Mouse (Mus musculus) heart, embryonic 13.5 days (tissue): ENCODE results near the gene Brd2. TPM values are rescaled to one million over a fixed set of nuclear protein-coding genes. Genes with fewer than 3 reads are reported as not detected.
A peak's percentile ranks its signal among the peaks of the same experiment; 100 is the strongest.

ENCODE experiments used
- ATAC-seq: fragments of 200-750 bp; cut with Nextera tagmentation; 2 replicates; pipeline ENCODE4 v1.8.0; 2017; ENCODE audit warnings: moderate TSS enrichment; ENCODE audit not compliant: insufficient number of reproducible peaks, low FRiP score, low TSS enrichment; ENCODE audit errors: extremely low read depth
- H3K27ac ChIP-seq: fragments of 300-500 bp; sonication (generic); replicated peaks from 2 replicates; pipeline ENCODE4 v1.5.1; 2015; ENCODE audit warnings: moderate library complexity, mild to moderate bottlenecking, inconsistent platforms
- H3K27me3 ChIP-seq: fragments of 300-500 bp; sonication (generic); replicated peaks from 2 replicates; pipeline ENCODE4 v1.6.1; 2015; ENCODE audit warnings: mild to moderate bottlenecking, inconsistent platforms
- H3K36me3 ChIP-seq: fragments of 300-500 bp; sonication (generic); 2 replicates; pipeline ENCODE4 v1.6.1; 2015; ENCODE audit warnings: mild to moderate bottlenecking, inconsistent platforms
- H3K4me1 ChIP-seq: fragments of 300-500 bp; sonication (generic); 2 replicates; pipeline ENCODE4 v1.6.1; 2015; ENCODE audit warnings: inconsistent platforms
- H3K4me2 ChIP-seq: fragments of 300-500 bp; sonication (generic); 2 replicates; pipeline ENCODE4 v1.6.1; 2015; ENCODE audit warnings: inconsistent platforms, mild to moderate bottlenecking, moderate library complexity
- H3K4me3 ChIP-seq: fragments of 300-500 bp; sonication (generic); 2 replicates; pipeline ENCODE4 v1.5.1; 2015; ENCODE audit warnings: moderate library complexity, mild to moderate bottlenecking, inconsistent platforms
- H3K9ac ChIP-seq: fragments of 300-500 bp; sonication (generic); 2 replicates; pipeline ENCODE4 v1.6.1; 2015; ENCODE audit warnings: inconsistent platforms, mild to moderate bottlenecking, moderate library complexity
- H3K9me3 ChIP-seq: fragments of 300-500 bp; sonication (generic); 2 replicates; pipeline ENCODE4 v1.6.1; 2016; ENCODE audit warnings: inconsistent platforms
- WGBS: fragments of 180-500 bp; shearing (Covaris S2); methylation state at CpG from one replicate; pipeline ENCODE4 v1.1.7; 2015; ENCODE audit warnings: mixed read lengths; 5-methylcytosine and 5-hydroxymethylcytosine counted together
- polyA plus RNA-seq: library from polyadenylated mRNA; unstranded; fragments of >200 nt; fragmentation: Nextera tagmentation; extraction: Ambion mirVana; gene quantifications from 2 replicates; pipeline ENCODE4 v1.2.1, GENCODE M21; 2015

Gene Brd2
- polyA plus RNA-seq, 1 experiment from 2014 or later = 70.0 TPM

GRCm38 (mm10) chr17:34120814-34121171 is 1.6 kb downstream of the Brd2 start:
- H3K4me1 ChIP-seq = peaks cover 35% of the 10 kb centered on the region
- peak overlapping the region; percentile 99 for H3K4me3 ChIP-seq
- peaks cover 36% of the 10 kb centered on the region for H3K36me3 ChIP-seq
- peak overlapping the region; percentile 100 for H3K9ac ChIP-seq
- peak; percentile 5 for ATAC-seq
- H3K27me3 ChIP-seq = no peaks in the 10 kb centered on the region
- peak overlapping the region; percentile 100 for H3K4me2 ChIP-seq
- H3K9me3 ChIP-seq = no peaks in the 10 kb centered on the region
- WGBS = under 1% methylated on average over 30 of the region's 31 CpGs
- peak overlapping the region; percentile 100 for H3K27ac ChIP-seq

- H3K4me3 ChIP-seq = peak overlapping the region; percentile 99
- H3K27ac ChIP-seq = peak overlapping the region; percentile 100
- peaks cover 40% of the 10 kb centered on the region for H3K36me3 ChIP-seq
- H3K9ac ChIP-seq = peak overlapping the region; percentile 100
- H3K4me2 ChIP-seq = peak overlapping the region; percentile 100
- ATAC-seq = peak; percentile 3; the same call in 1 of the 2 replicates
- 1% methylated on average over 30 of the region's 42 CpGs for WGBS
- no peaks in the 10 kb centered on the region for H3K27me3 ChIP-seq
- no peaks in the 10 kb centered on the region for H3K9me3 ChIP-seq
- H3K4me1 ChIP-seq = peaks cover 40% of the 10 kb centered on the region
Measured at GRCm38 (mm10) chr17:34120180-34120723, 2.2 kb downstream of the Brd2 start.

GRCm38 (mm10) chr17:34119249-34120179 is 2.9 kb downstream of the Brd2 start, which contains the start of gene H2-DMa:
TSS of gene H2-DMa (plus strand) at chr17:34119541.
- WGBS = under 1% methylated on average over 96 of the region's 96 CpGs
- H3K9ac ChIP-seq = peak within 1 kb of the TSS; percentile 100
- peak within 1 kb of the TSS; percentile 100 for H3K4me2 ChIP-seq
- H3K27ac ChIP-seq = peak within 1 kb of the TSS; percentile 100
- H3K27me3 ChIP-seq = no peaks in the 10 kb centered on the region
- H3K4me1 ChIP-seq = peaks cover 40% of the 10 kb centered on the region
- peaks cover 47% of the 10 kb centered on the region for H3K36me3 ChIP-seq
- peak; percentile 52 for ATAC-seq
- no peaks in the 10 kb centered on the region for H3K9me3 ChIP-seq
- H3K4me3 ChIP-seq = peak within 1 kb of the TSS; percentile 99

- peak overlapping the region; percentile 100 for H3K4me2 ChIP-seq
- under 1% methylated on average over 38 of the region's 38 CpGs for WGBS
- peak overlapping the region; percentile 100 for H3K27ac ChIP-seq
- peaks cover 54% of the 10 kb centered on the region for H3K36me3 ChIP-seq
- peak overlapping the region; percentile 99 for H3K4me3 ChIP-seq
- H3K9me3 ChIP-seq = no peaks in the 10 kb centered on the region
- H3K27me3 ChIP-seq = no peaks in the 10 kb centered on the region
- H3K4me1 ChIP-seq = peaks cover 34% of the 10 kb centered on the region
- ATAC-seq = no peak
- peak overlapping the region; percentile 99 for H3K9ac ChIP-seq
Measured at GRCm38 (mm10) chr17:34118873-34119248, 3.6 kb downstream of the Brd2 start.

- peak overlapping the region; percentile 100 for H3K4me2 ChIP-seq
- H3K4me3 ChIP-seq = peak overlapping the region; percentile 99
- WGBS = under 1% methylated on average over 67 of the region's 67 CpGs
- H3K27ac ChIP-seq = peak overlapping the region; percentile 100
- H3K9me3 ChIP-seq = no peaks in the 10 kb centered on the region
- no peak for ATAC-seq
- H3K27me3 ChIP-seq = no peaks in the 10 kb centered on the region
- peak overlapping the region; percentile 99 for H3K9ac ChIP-seq
- H3K4me1 ChIP-seq = peaks cover 28% of the 10 kb centered on the region
- peaks cover 59% of the 10 kb centered on the region for H3K36me3 ChIP-seq
Measured at GRCm38 (mm10) chr17:34118113-34118872, 4.1 kb downstream of the Brd2 start.

GRCm38 (mm10) chr17:34117421-34118112 is 4.9 kb downstream of the Brd2 start:
- peaks cover 67% of the 10 kb centered on the region for H3K36me3 ChIP-seq
- H3K4me2 ChIP-seq = peak overlapping the region; percentile 100
- peak overlapping the region; percentile 99 for H3K4me3 ChIP-seq
- ATAC-seq = no peak
- H3K9me3 ChIP-seq = no peaks in the 10 kb centered on the region
- 0% methylated on average over 5 of the region's 5 CpGs for WGBS
- peak overlapping the region; percentile 99 for H3K9ac ChIP-seq
- H3K27me3 ChIP-seq = no peaks in the 10 kb centered on the region
- H3K27ac ChIP-seq = peak overlapping the region; percentile 100
- peaks cover 26% of the 10 kb centered on the region for H3K4me1 ChIP-seq

- H3K4me3 ChIP-seq = peak overlapping the region; percentile 99
- no peaks in the 10 kb centered on the region for H3K27me3 ChIP-seq
- 23% methylated on average over 7 of the region's 7 CpGs for WGBS
- H3K4me1 ChIP-seq = peaks cover 26% of the 10 kb centered on the region
- H3K9me3 ChIP-seq = no peaks in the 10 kb centered on the region
- peak overlapping the region; percentile 45 for H3K27ac ChIP-seq
- H3K36me3 ChIP-seq = peaks cover 74% of the 10 kb centered on the region
- peak overlapping the region; percentile 100 for H3K4me2 ChIP-seq
- no peak for ATAC-seq
- peak overlapping the region; percentile 99 for H3K9ac ChIP-seq
Measured at GRCm38 (mm10) chr17:34116736-34117370, 5.6 kb downstream of the Brd2 start.

GRCm38 (mm10) chr17:34114114-34114513 is 8.3 kb downstream of the Brd2 start:
- Histone ChIP-seq H3K4me3 (no peak overlapping the region), H3K9ac (no peak overlapping the region), H3K9me3 (no peaks in the 10 kb centered on the region), H3K27me3 (no peaks in the 10 kb centered on the region), H3K4me2 (0 out of 2 replicates have a peak overlapping the region, but pooled peaks have one; percentile 100), H3K27ac (no peak overlapping the region), H3K36me3 (peaks cover 99% of the 10 kb centered on the region), H3K4me1 (peaks cover 29% of the 10 kb centered on the region)
- ATAC-seq = no peak
- WGBS = 89% methylated on average over 7 of the region's 7 CpGs

- Histone ChIP-seq H3K9ac (no peak overlapping the region), H3K9me3 (0 out of 2 replicates have a peak, but pooled peaks cover 4% of the 10 kb centered on the region), H3K27ac (peak overlapping the region; percentile 32; the same call in 1 of the 2 replicates), H3K4me3 (no peak overlapping the region), H3K27me3 (no peaks in the 10 kb centered on the region), H3K4me2 (no peak overlapping the region), H3K36me3 (peaks cover 65% of the 10 kb centered on the region), H3K4me1 (peaks cover 9% of the 10 kb centered on the region)
- ATAC-seq = no peak
- WGBS = 60% methylated on average over 8 of the region's 8 CpGs
Measured at GRCm38 (mm10) chr17:34110309-34110708, 12.1 kb downstream of the Brd2 start.

GRCm38 (mm10) chr17:34109806-34110195 is 12.6 kb downstream of the Brd2 start:
- 64% methylated on average over 3 of the region's 3 CpGs for WGBS
- Histone ChIP-seq H3K9me3 (0 out of 2 replicates have a peak, but pooled peaks cover 4% of the 10 kb centered on the region), H3K9ac (no peak overlapping the region), H3K4me2 (no peak overlapping the region), H3K36me3 (peaks cover 60% of the 10 kb centered on the region), H3K27ac (peak overlapping the region; percentile 32; the same call in 1 of the 2 replicates), H3K27me3 (no peaks in the 10 kb centered on the region), H3K4me3 (no peak overlapping the region), H3K4me1 (peaks cover 4% of the 10 kb centered on the region)
- no peak for ATAC-seq
